Mouse (Mus musculus) midbrain, embryonic 15.5 days (tissue): ENCODE measurements around the gene Cdc45. TPM values are rescaled to one million over a fixed set of nuclear protein-coding genes. Genes with fewer than 3 reads are reported as not detected.
"Not testable (repeated sequence)": the region's sequence is repeated elsewhere in the genome, so short reads cannot be mapped to it uniquely, and the experiment has no call there.

Experiments used
- ATAC-seq: fragments of 200-750 bp; cut with Nextera tagmentation; replicated peaks from 2 replicates; pipeline ENCODE4 v1.8.0; 2017; ENCODE audit warnings: moderate TSS enrichment
- H3K27ac ChIP-seq: fragments of 300-500 bp; sonication (generic); 2 replicates; pipeline ENCODE4 v1.5.1; 2015; ENCODE audit warnings: mild to moderate bottlenecking, inconsistent platforms
- H3K27me3 ChIP-seq: fragments of 300-500 bp; sonication (generic); replicated peaks from 2 replicates; pipeline ENCODE4 v1.6.1; 2015; ENCODE audit warnings: inconsistent platforms
- H3K36me3 ChIP-seq: fragments of 300-500 bp; sonication (generic); replicated peaks from 2 replicates; pipeline ENCODE4 v1.6.1; 2015; ENCODE audit warnings: inconsistent platforms
- H3K4me1 ChIP-seq: fragments of 300-500 bp; sonication (generic); 2 replicates; pipeline ENCODE4 v1.6.1; 2015; ENCODE audit warnings: inconsistent platforms
- H3K4me2 ChIP-seq: fragments of 300-500 bp; sonication (generic); 2 replicates; pipeline ENCODE4 v1.6.1; 2015; ENCODE audit warnings: inconsistent platforms, mild to moderate bottlenecking, moderate library complexity
- H3K4me3 ChIP-seq: fragments of 300-500 bp; sonication (generic); 2 replicates; pipeline ENCODE4 v1.5.1; 2015; ENCODE audit warnings: mild to moderate bottlenecking, inconsistent platforms
- H3K9ac ChIP-seq: fragments of 300-500 bp; sonication (generic); 2 replicates; pipeline ENCODE4 v1.6.1; 2015; ENCODE audit warnings: mild to moderate bottlenecking, inconsistent platforms
- H3K9me3 ChIP-seq: fragments of 300-500 bp; sonication (generic); 2 replicates; pipeline ENCODE4 v1.6.1; 2016; ENCODE audit warnings: inconsistent platforms
- WGBS: fragments of 180-500 bp; shearing (Covaris S2); methylation state at CpG from one replicate; pipeline ENCODE4 v1.1.7; 2015; ENCODE audit warnings: mixed read lengths; 5-methylcytosine and 5-hydroxymethylcytosine counted together
- polyA plus RNA-seq: library from polyadenylated mRNA; unstranded; fragments of >200 nt; fragmentation: Nextera tagmentation; extraction: Ambion mirVana; gene quantifications from 2 replicates; pipeline ENCODE4 v1.2.1, GENCODE M21; 2015

Cdc45 gene
- polyA plus RNA-seq: 6.9 and 8.5 TPM in 2 replicates

GRCm38 (mm10) chr16:18811468-18812384 is at the start of gene Cdc45, which contains the start of gene Ufd1:
Cdc45 (minus strand) TSS chr16:18811987.
Ufd1 (plus strand) TSS chr16:18811779.
- Histone ChIP-seq H3K27me3 (no peaks in the 10 kb centered on the region), H3K4me1 (peaks cover 12% of the 10 kb centered on the region), H3K27ac (peak within 1 kb of the TSS; percentile 79), H3K4me3 (peak within 1 kb of the TSS; percentile 97), H3K36me3 (peaks cover 14% of the 10 kb centered on the region), H3K9me3 (no peaks in the 10 kb centered on the region), H3K4me2 (peak within 1 kb of the TSS; percentile 83), H3K9ac (peak within 1 kb of the TSS; percentile 82)
- ATAC-seq: peak; percentile 97
- WGBS: under 1% methylated on average over 42 of the region's 42 CpGs

GRCm38 (mm10) chr16:18860186-18860585 is 48.4 kb upstream of the Cdc45 start:
- no peak for ATAC-seq
- H3K9ac ChIP-seq: no peak overlapping the region
- no peaks in the 10 kb centered on the region for H3K4me1 ChIP-seq
- H3K9me3 ChIP-seq: no peaks in the 10 kb centered on the region
- H3K27ac ChIP-seq: no peak overlapping the region
- H3K36me3 ChIP-seq: no peaks in the 10 kb centered on the region
- no peak overlapping the region for H3K4me2 ChIP-seq
- H3K27me3 ChIP-seq: no peaks in the 10 kb centered on the region
- H3K4me3 ChIP-seq: no peak overlapping the region
- WGBS: 66% methylated on average over 1 of the region's 1 CpGs

GRCm38 (mm10) chr16:18858551-18858950 is 46.8 kb upstream of the Cdc45 start:
- ATAC-seq: peak; percentile 48; the same call in 1 of the 2 replicates
- H3K9ac ChIP-seq: no peak overlapping the region
- no peaks in the 10 kb centered on the region for H3K9me3 ChIP-seq
- no peaks in the 10 kb centered on the region for H3K36me3 ChIP-seq
- no peak overlapping the region for H3K4me3 ChIP-seq
- H3K27ac ChIP-seq: no peak overlapping the region
- H3K4me1 ChIP-seq: no peaks in the 10 kb centered on the region
- no peaks in the 10 kb centered on the region for H3K27me3 ChIP-seq
- no peak overlapping the region for H3K4me2 ChIP-seq

- not testable (repeated sequence) for H3K4me3 ChIP-seq, H3K27me3 ChIP-seq, H3K36me3 ChIP-seq, H3K4me2 ChIP-seq, H3K9me3 ChIP-seq, H3K4me1 ChIP-seq, H3K9ac ChIP-seq, H3K27ac ChIP-seq, ATAC-seq
- 90% methylated on average over 16 of the region's 17 CpGs for WGBS
Measured at GRCm38 (mm10) chr16:18849521-18850190, 37.9 kb upstream of the Cdc45 start.

GRCm38 (mm10) chr16:18846301-18846820 is 34.6 kb upstream of the Cdc45 start:
- no peak for ATAC-seq
- Histone ChIP-seq H3K9me3 (no peaks in the 10 kb centered on the region), H3K4me1 (no peaks in the 10 kb centered on the region), H3K9ac (no peak overlapping the region), H3K36me3 (no peaks in the 10 kb centered on the region), H3K4me2 (no peak overlapping the region), H3K27ac (no peak overlapping the region), H3K27me3 (no peaks in the 10 kb centered on the region), H3K4me3 (no peak overlapping the region)
- 89% methylated on average over 15 of the region's 15 CpGs for WGBS

GRCm38 (mm10) chr16:18838346-18838745 is 26.6 kb upstream of the Cdc45 start:
- Histone ChIP-seq H3K27me3 (no peaks in the 10 kb centered on the region), H3K4me3 (no peak overlapping the region), H3K4me1 (peaks cover 14% of the 10 kb centered on the region), H3K9me3 (no peaks in the 10 kb centered on the region), H3K4me2 (no peak overlapping the region), H3K36me3 (no peaks in the 10 kb centered on the region; the same call in 1 of the 2 replicates), H3K9ac (no peak overlapping the region), H3K27ac (no peak overlapping the region)
- whole genome bisulfite sequencing: 95% methylated on average over 4 of the region's 4 CpGs
- no peak for ATAC-seq

- no peaks in the 10 kb centered on the region for H3K27me3 ChIP-seq
- no peaks in the 10 kb centered on the region for H3K9me3 ChIP-seq
- ATAC-seq: peak; percentile 99
- H3K4me1 ChIP-seq: peaks cover 14% of the 10 kb centered on the region
- peak within 1 kb of the TSS; percentile 74 for H3K4me3 ChIP-seq
- H3K4me2 ChIP-seq: peak within 1 kb of the TSS; percentile 76
- H3K36me3 ChIP-seq: peaks cover 10% of the 10 kb centered on the region
- H3K9ac ChIP-seq: peak within 1 kb of the TSS; percentile 80
- H3K27ac ChIP-seq: peak within 1 kb of the TSS; percentile 82
- under 1% methylated on average over 44 of the region's 46 CpGs for WGBS
Measured at GRCm38 (mm10) chr16:18836468-18837208, 24.9 kb upstream of the Cdc45 start, which contains the start of the genes 2510002D24Rik and Gm28539. 2510002D24Rik (plus strand) TSS chr16:18836578. Gm28539 (plus strand) TSS chr16:18836584.

GRCm38 (mm10) chr16:18836073-18836467 is 24.3 kb upstream of the Cdc45 start:
- no peaks in the 10 kb centered on the region for H3K27me3 ChIP-seq
- peak; percentile 67 for ATAC-seq
- H3K9me3 ChIP-seq: no peaks in the 10 kb centered on the region
- H3K4me1 ChIP-seq: peaks cover 14% of the 10 kb centered on the region
- no peak overlapping the region for H3K27ac ChIP-seq
- H3K9ac ChIP-seq: peak overlapping the region; percentile 80; the same call in 1 of the 2 replicates
- H3K4me2 ChIP-seq: peak overlapping the region; percentile 76
- whole genome bisulfite sequencing: 27% methylated on average over 3 of the region's 3 CpGs
- H3K4me3 ChIP-seq: peak overlapping the region; percentile 74
- H3K36me3 ChIP-seq: peaks cover 12% of the 10 kb centered on the region

- no peak for ATAC-seq
- H3K27ac ChIP-seq: no peak overlapping the region
- H3K4me2 ChIP-seq: no peak overlapping the region
- H3K36me3 ChIP-seq: peaks cover 27% of the 10 kb centered on the region
- WGBS: 80% methylated on average over 2 of the region's 2 CpGs
- no peaks in the 10 kb centered on the region for H3K9me3 ChIP-seq
- peaks cover 14% of the 10 kb centered on the region for H3K4me1 ChIP-seq
- no peaks in the 10 kb centered on the region for H3K27me3 ChIP-seq
- no peak overlapping the region for H3K4me3 ChIP-seq
- H3K9ac ChIP-seq: no peak overlapping the region
Measured at GRCm38 (mm10) chr16:18833486-18833885, 21.7 kb upstream of the Cdc45 start.

- WGBS: 95% methylated on average over 6 of the region's 6 CpGs
- H3K9me3 ChIP-seq: no peaks in the 10 kb centered on the region
- H3K27me3 ChIP-seq: no peaks in the 10 kb centered on the region
- H3K4me1 ChIP-seq: no peaks in the 10 kb centered on the region
- ATAC-seq: no peak
- H3K4me2 ChIP-seq: no peak overlapping the region
- H3K4me3 ChIP-seq: no peak overlapping the region
- peaks cover 64% of the 10 kb centered on the region for H3K36me3 ChIP-seq
- no peak overlapping the region for H3K27ac ChIP-seq
- H3K9ac ChIP-seq: no peak overlapping the region
Measured at GRCm38 (mm10) chr16:18829102-18829501, 17.3 kb upstream of the Cdc45 start.

GRCm38 (mm10) chr16:18828630-18829029 is 16.8 kb upstream of the Cdc45 start:
- Histone ChIP-seq H3K4me3 (no peak overlapping the region), H3K4me2 (no peak overlapping the region), H3K9ac (no peak overlapping the region), H3K27ac (no peak overlapping the region), H3K4me1 (no peaks in the 10 kb centered on the region), H3K27me3 (no peaks in the 10 kb centered on the region), H3K9me3 (no peaks in the 10 kb centered on the region), H3K36me3 (peaks cover 66% of the 10 kb centered on the region)
- 94% methylated on average over 3 of the region's 3 CpGs for WGBS
- no peak for ATAC-seq
